Mouse (Mus musculus) embryonic facial prominence, embryonic 11.5 days (tissue): ENCODE measurements around the gene Igfbp7. TPM values are rescaled to one million over a fixed set of nuclear protein-coding genes. Genes with fewer than 3 reads are reported as not detected.

ENCODE experiments used
- ATAC-seq: fragments of 200-750 bp; cut with Nextera tagmentation; replicated peaks from 2 replicates; pipeline ENCODE4 v1.8.0; 2017; ENCODE audit warnings: low read depth; ENCODE audit not compliant: insufficient number of reproducible peaks, low FRiP score, low TSS enrichment
- DNase-seq: peaks from one replicate; pipeline ENCODE4 v3.0.0-alpha.2; 2015; ENCODE audit warnings: low spot score
- H3K27ac ChIP-seq: fragments of 300-500 bp; sonication (generic); replicated peaks from 2 replicates; pipeline ENCODE4 v1.5.1; 2014; ENCODE audit warnings: mild to moderate bottlenecking, low read depth, low read length, control low read depth
- H3K27me3 ChIP-seq: fragments of 300-500 bp; sonication (generic); 2 replicates; pipeline ENCODE4 v1.6.1; 2014; ENCODE audit warnings: mild to moderate bottlenecking, low read length, moderate library complexity, mixed read lengths; ENCODE audit not compliant: control insufficient read depth, insufficient read depth
- H3K36me3 ChIP-seq: fragments of 300-500 bp; sonication (generic); replicated peaks from 2 replicates; pipeline ENCODE4 v1.6.1; 2014; ENCODE audit warnings: low read depth, mild to moderate bottlenecking, low read length, moderate library complexity, mixed read lengths; ENCODE audit not compliant: control insufficient read depth, insufficient read depth
- H3K4me1 ChIP-seq: fragments of 300-500 bp; sonication (generic); 2 replicates; pipeline ENCODE4 v1.6.1; 2014; ENCODE audit warnings: low read length, mixed read lengths; ENCODE audit not compliant: control insufficient read depth, insufficient read depth
- H3K4me2 ChIP-seq: fragments of 300-500 bp; sonication (generic); 2 replicates; pipeline ENCODE4 v1.6.1; 2014; ENCODE audit warnings: low read depth, mild to moderate bottlenecking, control low read depth, low read length, moderate library complexity
- H3K4me3 ChIP-seq: fragments of 300-500 bp; sonication (generic); 2 replicates; pipeline ENCODE4 v1.5.1; 2014; ENCODE audit warnings: low read depth, low read length, control low read depth
- H3K9ac ChIP-seq: fragments of 300-500 bp; sonication (generic); replicated peaks from 2 replicates; pipeline ENCODE4 v1.6.1; 2014; ENCODE audit warnings: mild to moderate bottlenecking, control low read depth, low read length
- H3K9me3 ChIP-seq: fragments of 300-500 bp; sonication (generic); replicated peaks from 2 replicates; pipeline ENCODE4 v1.6.1; 2016; ENCODE audit warnings: mild to moderate bottlenecking, low read length, inconsistent platforms, mixed read lengths; ENCODE audit not compliant: control insufficient read depth
- WGBS: fragments of 180-500 bp; shearing (Covaris S2); extraction: QIAGEN DNeasy Blood & Tissue Kit; methylation state at CpG from one replicate; pipeline ENCODE4 v1.1.7; 2014; 5-methylcytosine and 5-hydroxymethylcytosine counted together
- polyA plus RNA-seq: library from polyadenylated mRNA; unstranded; fragments of >200 nt; fragmentation: Nextera tagmentation; extraction: Ambion mirVana; gene quantifications from 2 replicates; pipeline ENCODE4 v1.2.1, GENCODE M21; 2014

The Igfbp7 gene
- polyA plus RNA-seq, 1 experiment from 2014 or later, result 12.2 TPM

GRCm38 (mm10) chr5:77434060-77434459 is 26.2 kb upstream of the Igfbp7 start:
- Histone ChIP-seq H3K4me1 (no peaks in the 10 kb centered on the region), H3K27me3 (no peaks in the 10 kb centered on the region), H3K36me3 (no peaks in the 10 kb centered on the region), H3K4me3 (no peak overlapping the region), H3K27ac (no peak overlapping the region), H3K9ac (no peak overlapping the region), H3K4me2 (no peak overlapping the region), H3K9me3 (no peaks in the 10 kb centered on the region)
- ATAC-seq, result no peak
- 68% methylated on average over 11 of the region's 11 CpGs for WGBS
- DNase-seq, result no peak

GRCm38 (mm10) chr5:77433561-77433960 is 25.7 kb upstream of the Igfbp7 start:
- Histone ChIP-seq H3K9me3 (no peaks in the 10 kb centered on the region), H3K4me1 (no peaks in the 10 kb centered on the region), H3K27me3 (no peaks in the 10 kb centered on the region), H3K9ac (no peak overlapping the region), H3K4me3 (no peak overlapping the region), H3K27ac (no peak overlapping the region), H3K36me3 (no peaks in the 10 kb centered on the region), H3K4me2 (no peak overlapping the region)
- 74% methylated on average over 9 of the region's 9 CpGs for WGBS
- ATAC-seq, result no peak
- DNase-seq, result no peak

- Histone ChIP-seq H3K27ac (no peak overlapping the region), H3K4me2 (no peak overlapping the region), H3K9me3 (no peaks in the 10 kb centered on the region), H3K9ac (no peak overlapping the region), H3K27me3 (no peaks in the 10 kb centered on the region), H3K36me3 (no peaks in the 10 kb centered on the region), H3K4me1 (no peaks in the 10 kb centered on the region), H3K4me3 (no peak overlapping the region)
- 58% methylated on average over 3 of the region's 3 CpGs for WGBS
- DNase-seq (no peak), ATAC-seq (no peak)
Measured at GRCm38 (mm10) chr5:77433119-77433518, 25.3 kb upstream of the Igfbp7 start.

- ATAC-seq (no peak), DNase-seq (no peak)
- 78% methylated on average over 2 of the region's 2 CpGs for WGBS
- H3K9ac ChIP-seq, result no peak overlapping the region
- H3K4me3 ChIP-seq, result no peak overlapping the region
- no peaks in the 10 kb centered on the region for H3K9me3 ChIP-seq
- no peaks in the 10 kb centered on the region for H3K4me1 ChIP-seq
- H3K27ac ChIP-seq, result no peak overlapping the region
- no peak overlapping the region for H3K4me2 ChIP-seq
- H3K27me3 ChIP-seq, result no peaks in the 10 kb centered on the region
- H3K36me3 ChIP-seq, result no peaks in the 10 kb centered on the region
Measured at GRCm38 (mm10) chr5:77432446-77432845, 24.6 kb upstream of the Igfbp7 start.

- Histone ChIP-seq H3K27ac (no peak overlapping the region), H3K9me3 (no peaks in the 10 kb centered on the region), H3K9ac (no peak overlapping the region), H3K27me3 (no peaks in the 10 kb centered on the region), H3K36me3 (no peaks in the 10 kb centered on the region), H3K4me3 (no peak overlapping the region), H3K4me2 (no peak overlapping the region), H3K4me1 (no peaks in the 10 kb centered on the region)
- ATAC-seq (no peak), DNase-seq (no peak)
- 86% methylated on average over 9 of the region's 9 CpGs for WGBS
Measured at GRCm38 (mm10) chr5:77431068-77431467, 23.2 kb upstream of the Igfbp7 start.

GRCm38 (mm10) chr5:77430471-77430870 is 22.6 kb upstream of the Igfbp7 start:
- Histone ChIP-seq H3K27ac (no peak overlapping the region), H3K27me3 (no peaks in the 10 kb centered on the region), H3K4me3 (no peak overlapping the region), H3K4me1 (no peaks in the 10 kb centered on the region), H3K9me3 (no peaks in the 10 kb centered on the region), H3K36me3 (no peaks in the 10 kb centered on the region), H3K4me2 (no peak overlapping the region), H3K9ac (no peak overlapping the region)
- WGBS, result 88% methylated on average over 11 of the region's 11 CpGs
- DNase-seq (no peak), ATAC-seq (no peak)

GRCm38 (mm10) chr5:77430049-77430448 is 22.2 kb upstream of the Igfbp7 start:
- no peak for ATAC-seq
- WGBS, result 71% methylated on average over 4 of the region's 4 CpGs

GRCm38 (mm10) chr5:77428526-77428925 is 20.7 kb upstream of the Igfbp7 start:
- Histone ChIP-seq H3K9me3 (no peaks in the 10 kb centered on the region), H3K36me3 (no peaks in the 10 kb centered on the region), H3K27me3 (no peaks in the 10 kb centered on the region), H3K9ac (no peak overlapping the region), H3K27ac (no peak overlapping the region), H3K4me3 (no peak overlapping the region), H3K4me1 (no peaks in the 10 kb centered on the region), H3K4me2 (no peak overlapping the region)
- WGBS, result 76% methylated on average over 4 of the region's 4 CpGs
- no peak for ATAC-seq
- no peak for DNase-seq

More at GRCm38 (mm10) chr5:77430049-77430448, 22.2 kb upstream of the Igfbp7 start:
- no peaks in the 10 kb centered on the region for H3K27me3 ChIP-seq
- H3K4me2 ChIP-seq, result no peak overlapping the region
- no peak overlapping the region for H3K9ac ChIP-seq
- H3K4me3 ChIP-seq, result no peak overlapping the region
- no peaks in the 10 kb centered on the region for H3K36me3 ChIP-seq
- H3K9me3 ChIP-seq, result no peaks in the 10 kb centered on the region
- no peak for DNase-seq
- H3K27ac ChIP-seq, result no peak overlapping the region
- no peaks in the 10 kb centered on the region for H3K4me1 ChIP-seq
